Mouse (Mus musculus): ENCODE measurements around the gene Ndufb11.
A peak's percentile ranks its signal among the peaks of the same experiment; 100 is the strongest.

Ndufb11 gene

DNA sequence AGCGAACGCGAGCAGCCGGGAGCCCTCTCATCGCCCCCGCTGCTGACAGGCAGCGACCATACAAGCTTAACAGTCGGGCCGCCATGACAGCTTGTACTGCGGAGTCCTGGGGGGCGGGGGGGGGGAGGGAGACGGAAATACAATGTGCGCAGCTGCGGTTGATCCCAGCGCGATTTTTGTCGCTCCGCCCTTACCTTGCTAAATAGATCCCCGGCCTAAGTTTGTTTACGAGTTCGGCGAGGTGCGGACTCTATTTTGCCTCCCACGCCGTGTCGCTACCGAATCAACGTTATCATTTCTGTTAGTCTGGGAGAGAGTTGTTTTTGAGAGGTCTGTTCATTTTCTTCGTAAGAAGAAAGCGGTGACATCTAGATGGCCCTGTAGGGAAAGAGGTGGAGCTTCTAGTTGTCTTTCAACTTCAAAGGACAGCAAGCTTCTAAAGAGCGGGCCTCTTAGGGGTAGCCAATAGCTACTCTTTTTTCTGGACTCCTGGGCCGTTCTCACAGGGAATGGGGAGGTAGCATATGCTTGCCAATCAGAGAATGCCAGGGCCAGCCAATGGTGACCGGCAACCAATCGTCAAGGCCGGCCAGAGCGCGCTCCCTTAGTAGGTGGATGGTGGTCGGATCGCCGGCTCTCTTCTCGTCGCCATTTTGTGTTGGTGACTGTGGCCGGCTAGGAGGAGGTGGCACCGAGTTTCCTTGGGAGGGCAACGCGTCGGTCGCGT is at the start of gene Ndufb11, which contains the start of gene Rbm10:
Gene Ndufb11 (minus strand): TSS at position 444 of the 727 bp plus-strand sequence.
Gene Rbm10 (plus strand): TSS at position 328 of the 727 bp plus-strand sequence.
- peak; percentile 45 to 65 for DNase-seq (ENCODE audit: low spot score in 2 of 2)

DNA sequence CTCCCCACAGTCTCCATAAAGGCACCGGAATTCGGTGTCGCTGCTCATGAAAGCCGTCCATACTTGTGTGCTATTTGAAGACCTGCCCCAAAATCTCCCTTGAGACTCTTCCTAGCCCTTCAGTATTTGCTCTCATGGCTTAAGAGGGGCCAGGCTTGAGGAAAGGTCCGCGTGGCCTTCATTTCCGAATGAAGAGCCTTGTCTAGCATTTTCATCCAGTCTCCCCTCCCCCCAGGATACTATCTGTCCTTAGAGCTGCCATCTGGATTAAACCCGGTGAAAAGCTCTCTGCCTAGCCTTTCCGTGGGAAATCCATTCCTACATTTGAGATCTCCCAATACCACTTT is 46.0 kb upstream of the Ndufb11 start:
- DNase-seq (ENCODE audit: low spot score in 2 of 2) = no peak

DNA sequence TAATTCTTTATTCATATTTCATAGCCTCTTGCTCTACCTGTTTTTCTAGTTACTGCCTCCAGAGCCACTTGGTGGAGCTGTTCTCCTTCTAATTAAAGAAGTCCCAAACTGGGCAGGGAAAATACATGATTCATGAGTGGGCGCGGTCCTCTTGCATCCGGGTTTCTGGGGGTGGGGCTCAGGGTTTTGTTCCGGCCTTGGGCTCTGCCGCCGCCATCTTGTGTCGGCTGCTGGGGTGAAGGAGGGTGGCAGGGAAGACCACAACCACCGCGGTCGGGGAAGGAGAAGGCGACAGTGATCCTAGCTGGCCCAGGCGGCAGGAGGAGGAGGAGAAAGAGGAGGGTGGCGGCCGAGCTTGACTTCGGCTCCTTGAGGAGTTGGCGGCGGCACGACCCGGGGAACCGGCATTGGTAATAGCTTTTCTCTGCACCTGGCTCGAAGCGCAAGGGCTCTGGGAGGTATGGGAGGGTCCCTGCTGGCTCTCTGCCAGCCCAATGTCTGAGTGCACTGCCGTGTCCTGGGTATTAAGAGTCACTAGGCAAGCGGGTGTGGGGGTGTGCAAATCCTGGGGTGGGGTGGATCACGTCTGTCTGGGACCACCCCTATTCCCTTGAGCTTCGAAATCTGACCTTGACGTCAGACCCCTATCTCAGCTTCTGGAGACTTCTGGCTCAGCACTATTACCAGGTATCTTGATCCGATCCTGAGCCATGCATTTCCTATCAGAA is 45.5 kb upstream of the Ndufb11 start:
- DNase-seq (ENCODE audit: low spot score in 2 of 2) = peak; percentile 53 to 63

DNA sequence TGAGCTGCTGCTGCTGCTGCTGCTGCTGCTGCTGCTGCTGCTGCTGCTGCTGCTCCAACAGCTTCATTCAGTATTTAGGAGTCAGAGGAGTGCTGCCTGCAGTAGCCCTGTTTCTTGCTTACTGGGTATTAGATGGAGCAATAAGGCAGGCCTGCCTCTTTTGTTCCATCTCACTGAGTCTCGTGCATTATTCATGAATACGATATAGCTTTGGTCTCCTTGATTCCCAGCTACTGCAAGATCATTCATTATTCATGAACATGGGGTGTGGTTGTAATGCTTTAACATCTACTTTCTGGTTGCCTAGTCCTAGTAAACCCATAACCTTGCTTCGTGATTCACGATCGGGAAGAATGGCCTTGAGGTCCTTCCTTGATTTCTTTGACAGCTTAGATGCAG is 44.9 kb upstream of the Ndufb11 start:
- no peak for DNase-seq (ENCODE audit: low spot score in 2 of 2)

DNA sequence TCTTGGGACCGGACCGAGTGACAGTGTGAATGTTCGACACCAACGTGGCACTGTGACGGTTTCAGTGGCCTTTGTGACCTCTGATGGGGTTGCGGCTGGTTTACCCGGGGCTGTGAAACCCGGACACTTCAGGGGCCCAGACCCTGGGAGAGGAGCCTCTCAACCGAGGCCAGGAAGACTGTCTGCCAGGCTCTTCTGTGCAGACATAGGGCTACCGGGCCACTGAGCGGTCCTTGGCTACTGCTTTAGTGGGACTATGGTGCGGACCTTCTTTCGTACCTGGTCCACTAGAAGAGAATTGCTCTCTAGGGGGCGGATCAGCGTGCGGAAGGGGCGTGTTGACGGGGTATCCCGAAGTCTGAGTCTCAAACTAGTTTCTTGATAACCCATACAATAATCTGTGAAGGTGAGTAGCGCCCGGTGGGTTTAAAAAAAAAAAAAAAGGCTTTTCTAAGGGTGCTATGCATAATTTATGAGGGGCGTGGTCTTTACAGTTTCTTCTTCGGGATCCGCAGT is 41.5 kb upstream of the Ndufb11 start:
- DNase-seq (ENCODE audit: low spot score in 2 of 2) = no peak

DNA sequence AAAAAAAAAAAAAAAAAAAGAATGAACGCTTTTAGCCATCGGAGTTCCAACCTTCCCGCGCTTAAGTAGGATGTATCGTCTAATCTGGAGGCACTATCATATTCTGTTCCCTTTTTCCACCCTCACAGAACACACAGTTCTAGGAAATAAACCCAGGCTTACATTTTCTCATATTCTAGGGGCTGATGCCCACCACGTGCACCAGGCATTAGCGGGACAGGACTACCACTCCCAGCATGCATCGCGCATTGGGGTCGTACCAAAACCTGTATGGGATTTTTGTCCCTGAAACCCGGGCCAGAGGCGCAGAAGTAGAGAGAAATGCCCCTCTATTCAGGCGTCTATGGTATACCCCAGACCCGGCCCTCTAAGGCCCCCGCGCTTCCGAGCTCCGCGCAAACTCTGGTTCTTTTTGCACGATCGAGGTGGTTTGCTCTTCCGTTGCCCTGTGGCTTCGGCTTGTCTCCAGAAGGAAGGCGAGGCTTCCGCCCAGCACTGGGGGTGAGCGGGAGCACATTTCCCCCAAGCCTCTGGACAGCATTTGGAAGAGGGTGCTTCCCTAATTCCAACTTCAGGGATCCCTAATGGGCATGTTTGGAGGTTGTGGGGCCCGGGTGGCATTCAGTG is 40.7 kb upstream of the Ndufb11 start, which contains the start of gene Uba1:
Gene Uba1 (plus strand): TSS at position 301 of the 627 bp plus-strand sequence.
- DNase-seq (ENCODE audit: low spot score in 2 of 2) = peak; percentile 48 to 62

DNA sequence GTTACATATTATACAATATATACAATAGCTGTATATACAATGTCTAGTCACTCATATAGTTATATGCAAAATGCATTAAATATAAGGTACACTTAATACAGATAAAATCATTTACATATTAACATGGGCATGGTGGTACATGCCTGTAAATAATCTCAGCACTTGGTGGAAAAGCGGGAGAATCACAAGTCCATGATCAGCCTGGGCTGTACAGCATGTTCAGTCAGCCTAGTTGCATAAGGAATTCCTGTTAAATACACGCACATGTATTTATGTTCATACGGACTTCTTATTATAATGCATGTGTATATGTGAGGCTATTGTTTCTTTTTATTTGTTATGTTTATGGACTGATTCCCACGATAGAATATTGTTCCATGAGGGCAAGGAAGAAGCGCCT is 40.2 kb upstream of the Ndufb11 start:
- DNase-seq (ENCODE audit: low spot score in 2 of 2) = no peak

DNA sequence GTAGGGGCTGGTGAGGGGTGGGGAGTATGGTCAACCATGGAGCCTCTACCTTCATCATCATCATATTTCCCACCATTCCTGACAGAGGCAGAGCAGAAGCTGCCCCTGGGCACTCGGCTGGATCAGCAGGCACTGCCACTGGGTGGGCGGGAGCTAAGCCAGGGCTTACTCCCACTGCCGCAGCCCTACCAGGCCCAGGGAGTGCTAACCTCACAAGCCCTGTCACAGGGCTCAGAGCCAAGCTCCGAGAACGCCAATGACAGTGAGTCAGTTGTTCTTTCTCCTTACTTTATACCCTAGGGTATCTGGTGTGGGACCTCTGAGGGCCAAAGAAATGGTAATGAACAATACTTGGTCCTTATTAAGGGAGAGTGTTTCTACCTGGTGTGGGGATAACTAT is 27.4 kb upstream of the Ndufb11 start:
- no peak for DNase-seq (ENCODE audit: low spot score in 2 of 2)

DNA sequence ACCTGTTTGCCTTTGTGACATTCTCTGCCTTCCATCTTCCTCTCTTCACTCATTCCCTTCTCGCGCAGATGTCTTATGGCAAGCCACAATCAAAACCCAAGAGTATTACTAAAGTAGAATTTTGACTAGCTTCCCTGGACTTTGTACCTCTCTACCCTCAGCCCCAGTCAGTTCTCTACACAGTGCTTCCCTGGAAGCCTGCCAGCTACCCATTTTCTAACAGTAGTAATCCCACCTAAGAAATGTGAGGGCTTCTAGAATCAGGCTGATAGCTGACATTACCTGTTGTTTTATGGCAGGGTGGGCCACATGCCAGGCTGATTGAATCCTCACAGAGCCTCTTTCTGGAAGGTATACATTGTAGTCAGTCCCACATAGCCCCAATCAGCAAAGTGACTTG is 20.7 kb upstream of the Ndufb11 start:
- no peak for DNase-seq (ENCODE audit: low spot score in 2 of 2)

DNA sequence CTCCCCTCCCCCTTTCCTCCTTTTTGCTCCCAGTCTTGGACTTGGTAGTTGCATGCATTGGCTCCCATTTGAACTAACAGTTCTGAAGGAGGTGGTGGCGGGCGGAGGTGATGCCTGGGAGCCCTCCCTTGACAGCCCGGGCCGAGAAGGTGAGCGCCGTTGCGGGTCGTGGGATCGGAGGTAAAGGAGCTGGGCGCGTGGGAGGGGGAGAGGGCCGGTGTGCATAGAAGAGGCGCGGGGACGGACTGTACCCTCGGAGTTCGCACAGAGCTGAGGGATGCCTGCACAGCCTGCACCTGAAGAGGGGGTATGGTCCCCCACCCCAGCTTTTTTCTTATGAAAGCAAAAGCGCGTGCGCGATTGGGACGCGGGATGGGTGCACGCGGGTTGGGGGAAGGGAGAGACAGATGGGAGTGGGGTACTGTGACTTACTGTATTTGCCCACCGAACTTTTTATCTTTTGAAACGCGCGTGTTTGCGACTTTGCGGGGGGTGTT is 532 bp upstream of the Ndufb11 start:
- peak; percentile 4 to 27 for DNase-seq (ENCODE audit: low spot score in 2 of 2)

DNA sequence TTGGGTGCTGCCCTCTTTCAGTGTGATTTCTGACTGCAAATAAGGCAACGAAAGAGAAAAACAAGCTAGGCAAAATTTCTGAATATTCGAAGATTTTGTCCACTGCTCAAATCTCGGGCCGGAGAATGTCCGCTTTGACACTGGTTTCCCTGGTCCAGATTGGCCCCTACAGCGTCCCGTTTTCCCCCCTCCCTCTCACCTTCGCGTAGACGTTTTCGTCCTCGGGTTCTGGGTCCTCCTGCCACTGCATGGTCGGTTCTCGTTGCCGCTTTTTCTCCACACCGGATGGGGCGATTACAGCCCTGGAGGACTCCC is 601 bp downstream of the Ndufb11 start:
- DNase-seq (ENCODE audit: low spot score in 2 of 2) = peak in 1 of 2 experiments; percentile 35

DNA sequence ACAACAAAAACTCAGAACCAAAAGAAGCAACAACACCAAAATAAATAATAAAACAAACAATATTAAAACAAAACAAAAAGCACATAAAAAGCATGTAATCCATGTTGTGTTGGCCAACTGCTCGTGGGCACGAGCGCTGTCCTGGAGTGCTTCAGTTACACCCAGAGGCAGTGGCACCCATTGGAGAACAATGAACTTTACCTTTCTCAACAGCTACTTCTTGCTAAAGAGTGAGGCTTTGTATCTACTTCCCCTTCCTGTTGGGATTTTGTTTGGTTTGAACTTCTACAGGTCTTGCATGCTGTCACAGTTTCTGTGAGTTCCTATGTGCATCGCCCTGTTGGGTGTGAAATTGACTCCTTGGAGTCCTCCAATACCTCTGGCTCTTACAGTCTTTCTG is 8.9 kb downstream of the Ndufb11 start:
- no peak for DNase-seq (ENCODE audit: low spot score in 2 of 2)

DNA sequence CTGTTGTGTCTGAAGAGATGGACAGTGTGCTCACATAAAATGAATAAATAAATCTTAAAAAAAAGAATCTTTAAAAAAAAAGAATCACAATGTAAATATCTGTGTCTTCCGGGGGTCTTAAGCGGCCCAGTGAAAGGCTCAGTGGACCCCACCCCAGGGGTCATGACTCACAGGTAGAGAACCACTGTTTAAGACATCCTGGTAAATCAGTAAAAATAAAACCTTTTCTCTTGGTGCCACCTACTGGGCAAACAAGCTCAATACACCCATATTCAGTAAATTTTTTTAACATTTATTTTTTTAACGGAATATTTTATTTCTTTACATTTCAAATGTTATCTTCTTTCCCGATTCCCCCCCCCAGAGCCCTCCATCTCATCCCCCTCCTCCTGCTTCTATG is 29.5 kb downstream of the Ndufb11 start:
- no peak for DNase-seq (ENCODE audit: low spot score in 2 of 2)

DNA sequence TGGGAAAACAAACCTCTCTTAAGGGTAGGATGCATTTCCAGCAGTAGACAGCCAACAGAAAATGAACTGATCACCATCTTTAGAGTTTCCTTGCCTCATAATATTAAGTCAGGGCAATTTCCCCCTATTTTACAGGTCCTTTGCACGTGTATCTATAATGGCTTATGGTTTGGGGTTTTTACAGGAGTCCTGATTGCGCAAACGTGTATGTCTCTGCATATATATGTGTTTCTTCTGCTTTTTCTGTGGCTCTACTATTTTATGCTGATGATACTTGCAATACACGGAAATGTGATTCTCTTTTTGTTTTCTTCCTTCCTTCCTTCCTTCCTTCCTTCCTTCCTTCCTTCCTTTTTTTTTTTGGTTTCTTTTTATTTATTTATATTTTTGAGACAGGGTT is 43.5 kb downstream of the Ndufb11 start:
- no peak for DNase-seq (ENCODE audit: low spot score in 2 of 2)

DNA sequence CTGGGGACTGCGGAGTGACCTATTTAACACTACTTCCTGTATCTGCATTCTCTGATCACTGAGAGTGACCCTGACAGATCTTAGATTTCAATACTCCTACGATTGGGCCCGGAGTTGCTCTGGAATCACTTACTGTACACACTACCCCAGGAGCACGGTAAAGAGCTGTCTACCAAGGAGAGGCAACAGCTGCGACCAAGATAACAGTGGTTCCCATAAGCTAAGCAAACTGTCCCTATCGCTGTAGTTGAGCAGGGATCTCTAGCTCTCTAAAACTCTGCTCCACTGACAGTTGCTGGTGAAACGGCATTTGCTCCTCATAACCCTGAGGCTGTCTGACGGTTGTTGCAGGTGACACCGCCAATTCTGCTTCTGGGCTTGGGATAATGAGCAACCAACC is 44.7 kb downstream of the Ndufb11 start:
- no peak for DNase-seq (ENCODE audit: low spot score in 2 of 2)

DNA sequence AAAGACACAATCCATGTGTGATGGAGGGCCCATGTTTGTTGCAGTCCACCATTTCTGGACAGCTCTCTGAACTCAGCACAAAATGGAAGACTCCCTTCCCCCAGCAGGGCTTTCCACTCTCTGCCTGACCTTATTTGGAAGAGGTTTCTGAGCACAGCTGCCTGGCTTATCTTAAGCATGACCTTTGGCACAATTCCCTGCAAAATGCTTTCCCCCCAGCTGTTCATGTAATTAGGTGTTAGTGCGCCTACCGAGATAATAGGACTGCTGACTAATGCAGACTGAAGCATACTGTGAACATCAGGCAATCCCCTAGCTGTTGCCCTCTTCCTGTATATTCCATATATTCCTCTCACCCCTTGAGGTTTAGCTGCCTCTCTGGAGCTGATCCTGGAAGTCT is 46.4 kb downstream of the Ndufb11 start:
- DNase-seq (ENCODE audit: low spot score in 2 of 2) = no peak

All from frontal cortex, postnatal 25 days (tissue).